Mouse (Mus musculus) G1E (cell line): ENCODE data around the gene Cyp4f16. TPM values are rescaled to one million over a fixed set of nuclear protein-coding genes. Genes with fewer than 3 reads are reported as not detected.
"Not testable (repeated sequence)": the region's sequence is repeated elsewhere in the genome, so short reads cannot be mapped to it uniquely, and the experiment has no call there.

ENCODE experiments used
- ATAC-seq: 2 replicates; pipeline ENCODE4 v1.8.0; 2016; ENCODE audit warnings: mild to moderate bottlenecking; ENCODE audit not compliant: insufficient number of reproducible peaks, poor library complexity, low FRiP score, severe bottlenecking; ENCODE audit errors: extremely low read depth
- DNase-seq: peaks from one replicate; pipeline ENCODE4 v3.0.0; 2012; ENCODE audit warnings: low spot score
- H3K27me3 ChIP-seq: 2 replicates; pipeline ENCODE4 v1.6.1; 2012; ENCODE audit warnings: mild to moderate bottlenecking, low read length, inconsistent platforms; ENCODE audit not compliant: insufficient read depth
- H3K36me3 ChIP-seq: replicated peaks from 2 replicates; pipeline ENCODE3; 2012; ENCODE audit warnings: mild to moderate bottlenecking, inconsistent platforms
- H3K4me1 ChIP-seq: 2 replicates; pipeline ENCODE4 v1.6.1; 2012; ENCODE audit warnings: low read depth, low read length, inconsistent platforms, mixed read lengths; ENCODE audit not compliant: insufficient read depth
- H3K4me3 ChIP-seq: 2 replicates; pipeline ENCODE4 v1.5.1; 2012; ENCODE audit warnings: low read depth, mild to moderate bottlenecking, inconsistent platforms, low read length, moderate library complexity, mixed read lengths
- H3K9me3 ChIP-seq: replicated peaks from 2 replicates; pipeline ENCODE4 v1.6.1; 2012; ENCODE audit warnings: inconsistent platforms
- CTCF ChIP-seq: IDR thresholded peaks from 2 replicates; pipeline ENCODE4 v1.5.1; 2012; ENCODE audit warnings: low read depth, low read length, inconsistent platforms, mixed read lengths
- GATA1 ChIP-seq: IDR thresholded peaks from 2 replicates; pipeline ENCODE4 v1.6.1; 2012; ENCODE audit warnings: borderline replicate concordance, low read length, inconsistent platforms, mixed read lengths
- GATA2 ChIP-seq: IDR thresholded peaks from 2 replicates; pipeline ENCODE4 v1.6.1; 2012; ENCODE audit warnings: low read depth, low read length, inconsistent platforms, borderline replicate concordance
- POLR2AphosphoS5 ChIP-seq: IDR thresholded peaks from 2 replicates; pipeline ENCODE4 v1.6.1; 2012; ENCODE audit warnings: low read depth, low read length, inconsistent platforms; ENCODE audit not compliant: insufficient replicate concordance
- TAL1 ChIP-seq: conservative IDR thresholded peaks from 2 replicates; pipeline ENCODE4 v1.6.1; 2012; ENCODE audit warnings: low read depth, low read length, inconsistent platforms, mixed read lengths
- polyA plus RNA-seq: library from polyadenylated mRNA; stranded (reverse); fragments of >175 nt; gene quantifications from 2 replicates; pipeline ENCODE4 v1.2.3, GENCODE M21; 2012
- total RNA-seq, 2 experiments: library from RNA; stranded (forward) in 1 of 2; stranded (reverse) in 1 of 2; fragments of 200-1000 nt in 1 of 2; fragments of >200 nt in 1 of 2; fragmentation: Nextera tagmentation in 1 of 2; gene quantifications; 2 replicates each; pipeline ENCODE4 v1.2.3; 2014 to 2017

The Cyp4f16 gene
- total and polyA plus RNA-seq, 3 experiments, result 1.1 TPM; not detected in 2

- Histone ChIP-seq H3K27me3 (peaks cover 4% of the 10 kb centered on the region), H3K9me3 (no peaks in the 10 kb centered on the region), H3K4me3 (no peak overlapping the region), H3K4me1 (no peaks in the 10 kb centered on the region), H3K36me3 (no peaks in the 10 kb centered on the region)
- DNase-seq (no peak), ATAC-seq (no peak)
- TF ChIP-seq TAL1 (no peak), GATA1 (no peak), GATA2 (no peak)
These were observed 12.5 kb upstream of the Cyp4f16 start for GRCm38 (mm10) chr17:32523895-32524294.

DNA sequence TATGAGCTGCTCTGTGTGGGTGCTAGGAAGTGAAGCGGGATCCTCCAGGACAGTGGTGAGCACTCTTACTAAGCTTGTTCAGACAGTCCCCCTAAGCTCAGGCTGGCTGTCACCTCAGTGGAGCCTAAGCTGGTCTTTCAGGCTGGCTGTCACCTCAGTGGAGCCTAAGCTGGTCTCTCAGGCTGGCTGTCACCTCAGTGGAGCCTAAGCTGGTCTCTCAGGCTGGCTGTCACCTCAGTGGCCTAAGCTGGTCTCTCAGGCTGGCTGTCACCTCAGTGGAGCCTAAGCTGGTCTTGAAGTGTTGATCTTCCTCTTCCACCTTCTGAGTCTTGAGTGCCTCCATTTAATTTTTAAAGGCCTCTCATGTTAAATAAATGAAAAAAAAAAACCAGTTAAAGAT lies 10.0 kb upstream of the Cyp4f16 start:
- not testable (repeated sequence) for DNase-seq, ATAC-seq, H3K4me3 ChIP-seq, H3K9me3 ChIP-seq, H3K27me3 ChIP-seq, H3K36me3 ChIP-seq, H3K4me1 ChIP-seq

DNA sequence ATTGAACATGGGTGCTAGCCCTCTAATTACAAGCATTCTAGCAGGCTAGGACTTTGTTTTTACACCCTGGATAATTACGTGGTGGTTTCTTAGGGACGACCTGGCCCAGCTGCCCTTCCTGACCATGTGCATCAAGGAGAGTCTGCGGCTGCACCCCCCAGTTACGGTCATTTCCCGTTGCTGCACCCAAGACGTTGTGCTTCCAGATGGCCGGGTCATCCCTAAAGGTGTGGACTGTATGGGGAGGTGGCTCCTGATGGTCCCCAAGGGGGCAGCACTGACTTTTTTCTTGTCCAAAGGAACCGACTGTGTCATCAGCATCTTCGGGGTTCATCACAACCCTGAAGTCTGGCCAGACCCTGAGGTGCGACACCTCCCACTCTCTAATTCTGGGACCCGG lies 8.6 kb upstream of the Cyp4f16 start:
- Histone ChIP-seq H3K36me3 (no peaks in the 10 kb centered on the region), H3K27me3 (peaks cover 3% of the 10 kb centered on the region), H3K4me3 (no peak overlapping the region), H3K4me1 (no peaks in the 10 kb centered on the region), H3K9me3 (no peaks in the 10 kb centered on the region)
- DNase-seq, result no peak
- ATAC-seq, result no peak
- TF ChIP-seq TAL1, result no peak
- TF ChIP-seq GATA2, result no peak
- no peak for TF ChIP-seq GATA1
- TF ChIP-seq POLR2AphosphoS5, result no peak
- no peak for TF ChIP-seq CTCF

DNA sequence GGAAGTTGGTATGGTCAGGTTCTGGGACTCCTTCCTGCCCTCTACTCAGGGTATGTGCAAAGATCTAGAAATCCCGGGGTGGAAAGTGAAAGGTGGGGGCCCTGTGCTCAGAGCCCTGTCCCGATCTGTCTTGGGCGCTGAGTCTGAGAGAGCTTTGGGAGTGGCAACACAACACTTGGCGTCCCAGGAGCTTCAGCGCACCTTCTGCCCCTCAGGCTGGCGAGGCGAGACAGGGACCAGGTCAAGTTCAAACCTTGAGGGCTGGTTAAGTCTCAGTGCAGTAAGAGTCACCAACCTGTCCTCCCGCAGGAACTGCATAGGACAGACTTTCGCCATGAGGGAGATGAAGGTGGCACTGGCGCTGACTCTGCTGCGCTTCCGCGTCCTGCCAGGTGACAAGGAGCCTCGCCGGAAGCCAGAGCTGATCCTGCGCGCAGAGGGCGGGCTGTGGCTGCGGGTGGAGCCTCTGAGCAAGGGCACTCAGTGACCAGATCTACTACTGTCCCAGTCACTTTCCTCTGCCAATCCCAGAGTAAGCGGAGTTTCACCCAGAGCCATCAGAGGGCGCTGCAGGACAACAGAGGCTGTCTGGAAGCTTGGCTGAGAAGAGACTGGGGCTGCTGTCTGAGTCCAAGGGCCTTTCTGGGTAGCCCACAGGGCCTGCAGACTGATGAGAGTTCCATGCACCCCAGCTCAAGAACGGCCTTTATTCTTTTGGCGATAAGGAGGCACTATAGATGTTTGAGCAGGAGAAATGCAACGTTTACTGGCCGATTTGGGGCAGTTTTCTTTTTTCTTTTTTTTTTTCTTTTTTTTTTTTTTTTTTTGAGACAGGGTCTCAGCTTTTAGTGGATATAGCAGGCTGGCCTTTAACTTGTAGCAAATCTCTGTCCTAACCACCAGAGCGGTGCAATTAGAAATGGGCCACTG lies 7.7 kb upstream of the Cyp4f16 start:
- ATAC-seq, result no peak
- no peaks in the 10 kb centered on the region for H3K36me3 ChIP-seq
- H3K4me1 ChIP-seq, result no peaks in the 10 kb centered on the region
- peaks cover 3% of the 10 kb centered on the region for H3K27me3 ChIP-seq
- H3K9me3 ChIP-seq, result no peaks in the 10 kb centered on the region
- TF ChIP-seq POLR2AphosphoS5 (no peak), TAL1 (no peak), GATA2 (no peak), CTCF (0 out of 2 replicates have a peak, but pooled peaks have one; percentile 19)
- DNase-seq, result no peak
- no peak overlapping the region for H3K4me3 ChIP-seq

DNA sequence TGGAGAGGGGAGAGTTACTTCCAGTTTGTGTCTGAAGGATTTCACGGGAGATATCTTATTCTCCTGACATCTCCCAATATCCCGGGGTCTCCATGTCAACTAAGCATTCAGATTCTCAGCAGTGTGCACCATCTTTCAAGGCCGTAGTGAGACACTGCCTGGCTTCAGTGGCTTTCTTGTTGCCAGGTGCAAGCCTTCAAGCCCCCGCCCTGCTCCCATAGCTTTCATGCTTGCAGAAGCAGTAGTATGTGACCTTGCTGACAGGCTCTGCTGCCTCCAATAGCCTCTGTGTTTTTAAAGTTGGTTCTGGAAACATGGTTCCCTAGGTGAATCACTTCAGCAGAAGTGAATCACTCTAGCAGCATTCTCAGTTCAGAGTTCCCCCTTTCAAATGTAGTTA lies 4.0 kb upstream of the Cyp4f16 start:
- not testable (repeated sequence) for ATAC-seq, H3K36me3 ChIP-seq, H3K4me1 ChIP-seq, DNase-seq, H3K9me3 ChIP-seq, H3K4me3 ChIP-seq
- peaks cover 14% of the 10 kb centered on the region for H3K27me3 ChIP-seq

DNA sequence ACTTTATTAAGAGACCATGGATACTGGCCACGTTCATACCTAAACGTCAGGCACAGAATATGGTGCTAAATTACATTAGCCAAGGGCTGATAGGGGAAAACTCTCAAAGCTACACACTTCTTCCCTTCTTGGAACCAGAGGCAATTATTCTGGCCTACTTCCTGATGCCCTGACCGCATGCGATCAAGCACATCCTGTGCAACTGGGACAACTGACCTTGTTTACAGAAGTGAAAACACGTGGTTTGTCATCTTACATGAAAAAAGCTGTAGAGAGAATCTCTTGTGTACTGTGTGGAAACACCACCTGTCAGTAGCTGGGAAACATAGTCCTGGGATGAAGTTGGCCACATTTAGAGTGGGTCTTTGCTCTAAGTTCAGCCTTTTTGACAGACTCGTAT lies 2.3 kb upstream of the Cyp4f16 start:
- TF ChIP-seq POLR2AphosphoS5 (no peak), TAL1 (no peak)
- DNase-seq, result no peak
- no peaks in the 10 kb centered on the region for H3K36me3 ChIP-seq

DNA sequence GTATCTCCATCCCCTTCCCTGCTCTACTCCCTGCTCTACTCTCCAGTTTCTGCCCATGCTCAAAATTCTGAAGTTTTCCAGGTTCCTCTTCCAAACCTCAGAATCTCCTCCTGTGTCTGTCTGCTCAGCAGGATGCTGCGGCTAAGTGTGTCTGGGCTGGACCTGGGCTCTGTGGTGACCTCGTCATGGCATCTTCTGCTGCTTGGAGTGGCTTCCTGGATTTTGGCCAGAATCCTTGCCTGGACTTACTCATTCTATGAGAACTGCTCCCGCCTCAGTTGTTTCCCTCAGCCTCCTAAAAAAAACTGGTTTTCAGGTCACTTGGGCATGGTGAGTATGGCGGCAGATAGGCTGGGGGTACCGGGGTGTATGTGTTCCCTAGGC lies 501 bp downstream of the Cyp4f16 start:
- no peaks in the 10 kb centered on the region for H3K36me3 ChIP-seq
- no peaks in the 10 kb centered on the region for H3K9me3 ChIP-seq
- peaks cover 18% of the 10 kb centered on the region; the same call in 1 of the 2 replicates for H3K27me3 ChIP-seq
- ATAC-seq (no peak), DNase-seq (no peak)
- no peak for TF ChIP-seq TAL1
- no peak for TF ChIP-seq POLR2AphosphoS5
- no peak for TF ChIP-seq GATA2
- TF ChIP-seq CTCF, result no peak
- TF ChIP-seq GATA1, result no peak
- no peaks in the 10 kb centered on the region for H3K4me1 ChIP-seq
- H3K4me3 ChIP-seq, result peak overlapping the region; percentile 9; the same call in 1 of the 2 replicates

More for the DNA sequence above, 2.3 kb upstream of the Cyp4f16 start:
- H3K4me3 ChIP-seq, result no peak overlapping the region
- no peak for ATAC-seq
- H3K4me1 ChIP-seq, result no peaks in the 10 kb centered on the region
- H3K27me3 ChIP-seq, result peaks cover 18% of the 10 kb centered on the region
- no peaks in the 10 kb centered on the region for H3K9me3 ChIP-seq

DNA sequence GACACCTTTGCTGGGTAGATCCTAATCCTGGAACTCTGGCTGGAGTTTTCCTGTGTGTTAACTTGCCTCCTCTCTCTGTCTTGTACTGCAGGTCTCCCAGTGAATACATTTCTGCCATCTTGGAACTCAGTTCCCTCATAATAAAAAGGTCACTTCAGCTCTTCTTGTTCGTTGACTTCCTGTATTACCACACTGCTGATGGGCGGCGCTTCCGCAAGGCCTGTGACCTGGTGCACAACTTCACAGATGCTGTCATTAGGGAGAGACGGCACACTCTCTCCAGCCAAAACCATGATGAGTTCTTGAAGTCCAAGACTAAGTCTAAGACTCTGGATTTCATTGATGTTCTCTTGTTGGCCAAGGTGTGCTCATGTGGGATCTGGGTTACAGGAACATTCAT lies 8.4 kb downstream of the Cyp4f16 start:
- H3K9me3 ChIP-seq, H3K4me3 ChIP-seq, H3K4me1 ChIP-seq, H3K27me3 ChIP-seq, ATAC-seq, DNase-seq, H3K36me3 ChIP-seq: not testable (repeated sequence)

DNA sequence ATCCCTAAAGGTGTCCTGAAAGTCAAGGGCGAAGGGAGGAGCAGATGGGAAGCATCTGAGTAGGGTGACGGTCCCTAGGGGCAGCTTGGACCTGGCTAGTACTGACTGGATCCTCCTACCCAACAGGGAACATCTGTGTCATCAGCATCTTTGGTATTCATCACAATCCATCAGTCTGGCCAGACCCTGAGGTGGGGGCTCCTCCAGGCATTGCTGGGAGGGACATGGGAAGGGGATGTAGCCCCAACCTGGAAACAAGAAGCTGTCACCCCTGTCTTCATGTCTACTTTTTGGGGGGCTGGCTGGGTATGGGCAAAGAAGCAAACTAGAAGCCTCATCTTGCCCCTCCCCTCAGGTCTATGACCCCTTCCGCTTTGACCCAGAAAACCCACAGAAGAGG lies 14.0 kb downstream of the Cyp4f16 start:
- not testable (repeated sequence) for H3K4me1 ChIP-seq, ATAC-seq, H3K9me3 ChIP-seq, H3K36me3 ChIP-seq, H3K27me3 ChIP-seq, DNase-seq
- H3K4me3 ChIP-seq, result peak overlapping the region; percentile 63; the same call in 1 of the 2 replicates
